Mouse (Mus musculus) E14TG2a.4 (cell line): ENCODE measurements around the gene Adprhl1.

Experiments
- H3K27me3 ChIP-seq: 2 replicates; pipeline ENCODE4 v1.6.1; 2014; ENCODE audit warnings: low read length, control low read depth; ENCODE audit not compliant: insufficient read depth
- H3K36me3 ChIP-seq: 2 replicates; pipeline ENCODE4 v1.6.1; 2014; ENCODE audit warnings: low read length, control low read depth; ENCODE audit not compliant: insufficient read depth
- H3K4me1 ChIP-seq: replicated peaks from 2 replicates; pipeline ENCODE4 v1.6.1; 2014; ENCODE audit warnings: low read depth, low read length, control low read depth
- H3K4me3 ChIP-seq: replicated peaks from 2 replicates; pipeline ENCODE4 v1.5.1; 2014; ENCODE audit warnings: mild to moderate bottlenecking, low read length
- H3K9me3 ChIP-seq: 2 replicates; pipeline ENCODE4 v1.6.1; 2014; ENCODE audit warnings: low read length, control low read depth
- CTCF ChIP-seq: conservative IDR thresholded peaks from 2 replicates; pipeline ENCODE4 v1.5.1; 2014; ENCODE audit warnings: low read length
- NANOG ChIP-seq: IDR thresholded peaks from 2 replicates; pipeline ENCODE4 v1.6.1; 2014; ENCODE audit warnings: borderline replicate concordance, low read length, mixed read lengths
- POU5F1 ChIP-seq: IDR thresholded peaks from 2 replicates; pipeline ENCODE4 v1.6.1; 2014; ENCODE audit warnings: low read length, borderline replicate concordance

The Adprhl1 gene

GRCm38 (mm10) chr8:13242985-13243870 is 10.7 kb downstream of the Adprhl1 start:
- Histone ChIP-seq H3K4me1 (peaks cover 7% of the 10 kb centered on the region), H3K27me3 (peaks cover 21% of the 10 kb centered on the region), H3K4me3 (no peak overlapping the region), H3K9me3 (no peaks in the 10 kb centered on the region), H3K36me3 (no peaks in the 10 kb centered on the region)
- TF ChIP-seq POU5F1 (no peak), CTCF (no peak), NANOG (no peak)

- TF ChIP-seq NANOG = no peak
- no peak for TF ChIP-seq POU5F1
- no peaks in the 10 kb centered on the region for H3K36me3 ChIP-seq
- no peak overlapping the region for H3K4me3 ChIP-seq
- H3K27me3 ChIP-seq = peaks cover 8% of the 10 kb centered on the region
- no peaks in the 10 kb centered on the region for H3K9me3 ChIP-seq
- peaks cover 7% of the 10 kb centered on the region for H3K4me1 ChIP-seq
Observed at GRCm38 (mm10) chr8:13240691-13241090, 13.3 kb downstream of the Adprhl1 start.

- Histone ChIP-seq H3K27me3 (peaks cover 1% of the 10 kb centered on the region; the same call in 1 of the 2 replicates), H3K36me3 (no peaks in the 10 kb centered on the region), H3K9me3 (no peaks in the 10 kb centered on the region), H3K4me1 (peaks cover 2% of the 10 kb centered on the region), H3K4me3 (no peak overlapping the region)
- TF ChIP-seq POU5F1 (no peak), NANOG (no peak)
Observed at GRCm38 (mm10) chr8:13240055-13240454, 13.9 kb downstream of the Adprhl1 start.

- no peaks in the 10 kb centered on the region for H3K9me3 ChIP-seq
- peaks cover 10% of the 10 kb centered on the region; the same call in 1 of the 2 replicates for H3K27me3 ChIP-seq
- no peaks in the 10 kb centered on the region for H3K36me3 ChIP-seq
- no peak for TF ChIP-seq CTCF
- TF ChIP-seq NANOG = no peak
- TF ChIP-seq POU5F1 = no peak
- peaks cover 3% of the 10 kb centered on the region for H3K4me1 ChIP-seq
- no peak overlapping the region for H3K4me3 ChIP-seq
Observed at GRCm38 (mm10) chr8:13234803-13235202, 19.2 kb downstream of the Adprhl1 start.

- H3K36me3 ChIP-seq = no peaks in the 10 kb centered on the region
- no peak for TF ChIP-seq NANOG
- no peak for TF ChIP-seq POU5F1
- no peak for TF ChIP-seq CTCF
- H3K4me1 ChIP-seq = peaks cover 30% of the 10 kb centered on the region
- peaks cover 11% of the 10 kb centered on the region; the same call in 1 of the 2 replicates for H3K27me3 ChIP-seq
- no peaks in the 10 kb centered on the region for H3K9me3 ChIP-seq
- no peak overlapping the region for H3K4me3 ChIP-seq
Observed at GRCm38 (mm10) chr8:13230471-13230870, 23.5 kb downstream of the Adprhl1 start.

GRCm38 (mm10) chr8:13229802-13230201 is 24.2 kb downstream of the Adprhl1 start:
- TF ChIP-seq NANOG (no peak), CTCF (no peak), POU5F1 (no peak)
- Histone ChIP-seq H3K4me3 (no peak overlapping the region), H3K9me3 (no peaks in the 10 kb centered on the region)

GRCm38 (mm10) chr8:13228923-13229610 is 24.9 kb downstream of the Adprhl1 start:
- peaks cover 23% of the 10 kb centered on the region for H3K27me3 ChIP-seq
- peaks cover 44% of the 10 kb centered on the region for H3K4me1 ChIP-seq
- TF ChIP-seq NANOG (no peak), POU5F1 (no peak), CTCF (no peak)
- H3K36me3 ChIP-seq = no peaks in the 10 kb centered on the region
- H3K4me3 ChIP-seq = no peak overlapping the region
- H3K9me3 ChIP-seq = no peaks in the 10 kb centered on the region

More at GRCm38 (mm10) chr8:13229802-13230201, 24.2 kb downstream of the Adprhl1 start:
- no peaks in the 10 kb centered on the region for H3K36me3 ChIP-seq
- H3K27me3 ChIP-seq = peaks cover 16% of the 10 kb centered on the region; the same call in 1 of the 2 replicates
- H3K4me1 ChIP-seq = peaks cover 37% of the 10 kb centered on the region

GRCm38 (mm10) chr8:13227184-13227583 is 26.8 kb downstream of the Adprhl1 start:
- Histone ChIP-seq H3K4me3 (no peak overlapping the region), H3K36me3 (no peaks in the 10 kb centered on the region), H3K4me1 (peaks cover 49% of the 10 kb centered on the region), H3K9me3 (no peaks in the 10 kb centered on the region), H3K27me3 (peaks cover 27% of the 10 kb centered on the region)
- TF ChIP-seq CTCF (no peak), POU5F1 (no peak), NANOG (no peak)
